Mouse (Mus musculus) frontal cortex, postnatal 25 days (tissue): Measurements from ENCODE around the gene Mcat.

Experiments used
- DNase-seq, 2 experiments: peaks; one replicate each; pipeline ENCODE4 v3.0.0; 2022; ENCODE audit warnings: low spot score in 2 of 2

Mcat gene

GRCm38 (mm10) chr15:83538855-83539254 is 24.7 kb downstream of the Mcat start:
- no peak for DNase-seq

DNA sequence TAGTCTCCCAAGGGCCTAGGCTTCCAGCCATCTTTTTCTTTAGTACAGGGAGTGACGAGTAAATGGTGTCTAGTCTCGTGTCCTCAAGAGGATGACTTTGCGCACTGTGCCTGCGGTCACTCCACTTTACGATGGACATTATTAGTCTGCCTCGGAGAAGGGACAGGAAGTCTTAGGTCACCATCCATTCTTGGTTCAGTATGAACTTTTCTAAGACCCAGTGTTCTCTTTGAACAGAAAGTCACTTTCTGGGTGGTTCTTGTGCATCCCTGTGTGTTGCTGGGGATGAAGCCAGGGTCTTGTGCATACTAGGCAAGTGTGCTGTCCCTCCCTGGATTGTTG is 27.7 kb downstream of the Mcat start:
- no peak for DNase-seq

GRCm38 (mm10) chr15:83534960-83535889 is 28.4 kb downstream of the Mcat start:
- no peak for DNase-seq

DNA sequence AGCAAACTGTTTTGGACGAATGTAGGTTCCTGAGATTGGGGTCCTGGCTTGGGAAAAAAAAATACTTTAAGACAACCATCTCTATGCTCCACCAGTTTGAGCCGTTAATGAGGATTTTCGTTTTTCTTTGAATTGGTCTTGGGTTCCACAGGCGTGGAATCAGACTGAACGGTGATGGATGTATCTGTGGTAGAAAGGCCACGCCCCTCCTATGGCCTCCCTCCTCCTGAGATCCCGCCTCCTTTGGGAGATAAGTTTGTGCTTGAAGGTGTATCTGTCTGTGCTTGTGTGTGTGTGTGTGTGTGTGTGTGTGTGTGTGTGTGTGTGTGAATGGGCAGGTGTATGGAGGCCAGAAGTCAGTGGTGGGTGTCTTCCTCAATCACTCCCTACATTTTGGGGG is 31.0 kb downstream of the Mcat start:
- no peak for DNase-seq

DNA sequence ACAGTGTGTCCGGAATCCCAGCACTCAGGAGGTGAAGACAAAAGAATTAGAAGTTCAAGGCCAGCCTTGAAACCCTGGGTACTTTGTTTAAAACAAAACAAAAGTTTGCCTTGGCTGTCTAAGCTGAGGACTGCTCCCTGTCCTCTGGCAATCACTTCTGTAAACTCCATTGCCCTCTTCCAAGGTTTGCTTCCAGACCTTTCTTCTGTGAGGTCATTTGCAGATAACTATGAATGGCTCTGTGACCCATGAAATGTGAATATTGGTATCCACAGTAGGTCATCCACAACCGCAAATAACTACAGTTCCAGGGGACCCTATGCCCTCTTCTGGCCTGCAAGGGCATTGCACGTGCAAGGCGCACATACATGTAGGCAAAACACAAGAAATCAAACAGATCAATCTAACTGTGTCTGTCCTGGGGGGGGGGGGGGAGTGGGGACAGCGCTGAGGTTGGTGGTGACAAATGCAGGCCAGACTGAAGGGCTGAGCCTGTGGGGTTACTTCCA is 31.6 kb downstream of the Mcat start:
- DNase-seq: no peak

GRCm38 (mm10) chr15:83530688-83531087 is 32.9 kb downstream of the Mcat start:
- DNase-seq: no peak

DNA sequence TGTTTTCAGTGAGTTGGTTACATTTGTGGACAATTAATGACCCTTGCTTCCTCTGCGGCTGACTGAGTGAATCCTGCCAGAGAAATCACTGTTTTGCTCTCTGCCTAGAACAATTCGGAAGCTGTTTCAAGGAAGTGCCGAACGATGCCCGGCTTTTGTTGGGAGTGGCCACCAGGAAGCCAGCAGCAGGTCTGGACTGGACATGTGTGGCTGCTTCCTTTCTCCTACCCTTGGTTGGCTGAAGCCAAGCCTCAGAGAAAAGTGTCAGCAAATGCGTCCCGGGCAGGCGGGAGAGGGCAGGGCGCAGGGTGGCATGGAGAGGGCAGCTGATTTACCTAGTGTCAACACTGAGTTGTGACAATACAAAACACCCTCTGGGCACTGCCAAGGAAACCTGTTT is 33.4 kb downstream of the Mcat start:
- no peak for DNase-seq

GRCm38 (mm10) chr15:83529765-83530164 is 33.8 kb downstream of the Mcat start:
- DNase-seq: no peak

DNA sequence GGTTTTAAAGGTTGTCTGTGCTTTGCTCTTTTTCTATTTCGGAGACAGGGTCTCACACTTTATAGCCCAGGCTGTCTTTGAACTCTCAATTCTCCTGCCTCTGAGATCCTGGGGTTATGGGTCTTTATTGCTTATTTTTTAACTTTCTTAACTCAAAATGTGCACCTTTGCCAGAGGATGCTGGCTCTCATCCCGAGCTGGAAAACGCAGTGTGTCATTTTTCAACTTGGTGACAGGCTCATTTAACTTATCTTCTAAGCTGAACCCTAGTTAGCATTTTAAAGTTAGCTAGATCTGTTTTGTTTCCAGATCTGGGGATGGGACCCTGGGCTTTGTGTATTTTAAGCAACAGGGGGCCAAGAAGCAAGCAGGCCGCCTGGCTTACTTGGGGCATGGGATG is 34.7 kb downstream of the Mcat start:
- no peak for DNase-seq

DNA sequence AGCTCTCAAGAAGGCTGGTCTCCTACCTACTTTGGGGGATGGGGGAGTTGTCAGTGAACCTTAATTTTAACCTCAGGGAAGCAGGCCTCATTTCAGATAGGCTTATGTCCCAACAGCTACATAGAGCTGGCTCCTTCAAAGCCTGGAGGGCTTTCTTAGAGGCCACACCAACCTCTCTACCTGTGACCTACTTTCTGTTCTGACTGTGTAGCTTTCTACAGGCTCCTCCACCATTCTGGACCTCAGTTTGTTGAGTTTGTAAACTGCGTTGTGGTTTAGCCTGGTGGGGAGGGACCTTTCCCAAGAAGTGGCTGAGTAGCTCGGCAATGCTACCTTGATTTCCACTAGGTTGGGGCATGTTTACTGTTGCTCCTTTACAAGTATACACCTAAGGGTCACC is 35.8 kb downstream of the Mcat start:
- no peak for DNase-seq

DNA sequence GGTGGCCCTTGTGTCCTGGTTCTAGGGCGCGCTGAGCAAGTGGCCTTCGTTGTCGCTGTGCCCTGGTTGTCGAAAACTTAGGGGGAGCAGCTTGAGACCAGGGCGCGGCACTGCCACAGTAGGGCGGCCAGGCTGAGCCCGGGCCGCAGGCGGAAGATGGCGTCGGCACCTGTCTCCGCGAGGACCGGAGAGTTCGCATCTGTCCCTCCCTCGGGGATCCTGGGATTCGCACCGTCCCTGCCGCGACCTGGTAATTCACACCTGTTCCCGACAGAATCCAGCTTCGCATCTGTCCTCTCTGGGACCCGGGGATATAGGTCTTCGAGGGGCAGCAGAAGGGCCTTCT is 36.5 kb downstream of the Mcat start:
- no peak for DNase-seq

GRCm38 (mm10) chr15:83526424-83527091 is 37.0 kb downstream of the Mcat start, which contains the start of gene Bik:
Gene Bik (plus strand): TSS chr15:83526862.
- DNase-seq: no peak

DNA sequence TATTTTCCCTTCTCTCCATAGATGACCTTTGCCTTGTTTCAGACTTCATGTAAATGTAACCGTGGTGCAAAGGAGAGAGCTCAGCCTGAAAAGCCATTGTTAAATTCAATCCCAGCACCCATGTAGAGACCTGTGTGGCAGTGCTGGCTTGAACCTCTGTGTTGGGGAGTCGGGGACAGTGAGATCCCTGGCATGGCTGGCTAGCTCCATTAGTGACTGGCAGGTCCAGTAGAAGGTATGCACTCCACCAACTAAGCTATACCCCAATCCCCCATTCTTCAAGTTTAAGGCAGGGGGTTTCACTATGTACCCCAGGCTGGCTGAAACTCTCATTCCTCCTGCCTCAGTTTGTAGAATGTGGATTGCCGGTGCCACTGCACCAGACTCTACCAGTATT is 39.3 kb downstream of the Mcat start:
- DNase-seq: no peak

DNA sequence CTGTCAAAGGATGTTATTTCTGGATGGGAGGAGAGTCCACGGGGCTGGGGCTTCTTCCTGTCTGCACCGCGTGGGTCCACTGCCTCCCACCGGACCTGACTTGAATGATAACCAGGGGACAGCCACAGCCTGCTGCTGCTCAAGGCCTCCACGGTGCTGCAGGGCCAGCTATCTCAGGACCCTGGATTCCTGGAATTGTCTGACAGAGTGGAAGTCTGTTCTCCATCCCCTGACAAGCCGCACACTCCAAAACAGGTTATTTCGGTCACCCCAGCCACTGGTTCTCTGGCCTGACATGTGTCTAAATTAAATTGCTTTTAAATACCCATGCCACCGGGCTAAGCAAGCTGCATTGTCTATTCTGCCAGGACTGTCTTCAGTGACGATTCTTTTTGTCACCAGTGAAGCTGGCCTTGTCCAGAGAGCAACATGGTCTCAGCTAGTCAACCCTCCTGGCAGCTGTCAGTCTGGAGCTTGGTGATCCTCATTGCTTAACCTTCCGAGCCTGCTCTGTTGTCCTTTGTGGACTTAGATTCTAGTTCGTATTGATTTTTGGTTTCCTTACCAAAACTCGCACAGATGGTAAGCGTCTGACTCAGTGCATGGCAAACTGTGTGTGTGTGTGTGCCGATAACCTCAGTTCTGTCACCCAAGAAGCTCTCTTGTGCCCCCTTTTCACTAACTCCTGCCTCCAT is 39.8 kb downstream of the Mcat start:
- no peak for DNase-seq

DNA sequence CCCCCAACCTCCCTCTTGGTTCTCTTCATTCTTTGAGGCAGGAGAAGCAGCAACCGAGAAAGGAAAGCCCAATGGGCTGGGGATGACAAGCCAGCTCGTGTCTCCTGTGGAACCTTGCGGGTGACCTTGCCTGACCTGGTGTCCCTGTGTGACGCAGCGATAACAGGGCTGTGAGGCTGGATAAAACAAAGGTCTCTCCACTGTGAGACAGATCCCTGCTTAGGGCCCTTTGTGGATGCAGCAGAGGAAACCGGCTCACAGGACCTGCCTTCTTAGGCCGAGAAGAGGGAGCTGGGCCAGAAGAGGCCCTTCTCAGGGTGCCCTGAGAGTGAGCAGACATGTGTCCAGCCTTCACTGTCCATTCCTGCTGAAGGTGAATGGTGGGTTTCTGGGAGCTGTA is 40.4 kb downstream of the Mcat start:
- no peak for DNase-seq

- no peak for DNase-seq
Measured at GRCm38 (mm10) chr15:83520861-83521382, 42.7 kb downstream of the Mcat start.

DNA sequence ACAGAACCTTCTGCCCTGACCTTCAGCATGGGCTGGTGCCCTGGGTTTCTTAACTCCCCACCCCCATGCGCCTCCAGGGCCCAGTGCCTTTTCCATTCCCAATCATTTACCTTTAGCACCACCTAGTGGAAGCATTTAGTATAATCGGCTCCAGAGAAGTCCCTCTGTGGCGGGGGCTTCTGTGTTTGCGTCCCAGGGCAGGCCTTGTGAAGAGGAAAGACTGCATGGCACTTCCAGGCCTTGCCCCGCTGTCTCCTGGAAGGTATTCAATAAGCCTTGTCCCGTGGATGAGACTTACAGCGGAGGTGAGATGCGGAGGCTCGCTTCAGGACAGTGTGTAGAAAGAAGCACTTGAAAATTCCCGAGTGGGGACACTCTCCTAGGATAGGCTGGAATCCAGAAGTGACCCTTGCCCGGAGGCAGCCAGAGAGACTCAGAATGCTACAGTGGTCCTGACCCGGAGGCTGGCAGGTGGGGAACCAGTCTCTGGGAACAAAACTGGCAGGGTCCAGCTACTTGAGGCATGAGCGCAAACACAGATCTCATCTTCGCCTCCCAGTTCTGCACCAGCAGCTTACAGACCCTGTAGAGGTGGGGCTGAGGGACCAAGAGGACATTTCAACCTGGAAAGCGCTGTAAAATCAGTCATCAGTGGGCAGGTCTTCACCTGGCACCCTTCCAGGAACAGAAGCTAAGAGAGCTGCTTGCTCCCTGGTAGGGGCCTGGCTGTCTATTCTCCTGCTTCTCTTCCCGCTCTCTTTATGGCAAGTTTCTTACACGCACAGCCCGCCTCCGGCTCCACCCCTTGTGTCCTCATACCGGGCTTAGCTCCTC is 45.2 kb downstream of the Mcat start:
- peak; percentile 39 to 46 for DNase-seq

DNA sequence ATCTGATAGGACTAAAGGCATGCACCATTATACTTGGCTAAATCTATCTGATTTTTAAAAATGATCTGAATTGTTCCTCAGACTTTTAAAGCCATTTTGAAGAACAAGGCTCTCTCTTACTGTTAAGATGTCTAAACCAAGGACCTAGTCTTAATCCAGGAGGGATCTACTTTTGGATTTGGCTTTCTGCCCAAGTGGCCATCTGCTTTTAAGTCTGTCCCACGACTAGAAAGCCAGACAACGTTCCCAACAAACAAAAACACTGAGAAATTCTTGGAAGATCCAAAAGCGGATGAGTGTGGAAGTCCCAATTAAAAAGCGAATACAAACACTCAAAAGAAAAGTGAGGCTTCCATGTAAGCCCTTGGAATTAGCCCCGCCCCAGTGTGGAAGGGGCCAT is 48.6 kb downstream of the Mcat start:
- no peak for DNase-seq

DNA sequence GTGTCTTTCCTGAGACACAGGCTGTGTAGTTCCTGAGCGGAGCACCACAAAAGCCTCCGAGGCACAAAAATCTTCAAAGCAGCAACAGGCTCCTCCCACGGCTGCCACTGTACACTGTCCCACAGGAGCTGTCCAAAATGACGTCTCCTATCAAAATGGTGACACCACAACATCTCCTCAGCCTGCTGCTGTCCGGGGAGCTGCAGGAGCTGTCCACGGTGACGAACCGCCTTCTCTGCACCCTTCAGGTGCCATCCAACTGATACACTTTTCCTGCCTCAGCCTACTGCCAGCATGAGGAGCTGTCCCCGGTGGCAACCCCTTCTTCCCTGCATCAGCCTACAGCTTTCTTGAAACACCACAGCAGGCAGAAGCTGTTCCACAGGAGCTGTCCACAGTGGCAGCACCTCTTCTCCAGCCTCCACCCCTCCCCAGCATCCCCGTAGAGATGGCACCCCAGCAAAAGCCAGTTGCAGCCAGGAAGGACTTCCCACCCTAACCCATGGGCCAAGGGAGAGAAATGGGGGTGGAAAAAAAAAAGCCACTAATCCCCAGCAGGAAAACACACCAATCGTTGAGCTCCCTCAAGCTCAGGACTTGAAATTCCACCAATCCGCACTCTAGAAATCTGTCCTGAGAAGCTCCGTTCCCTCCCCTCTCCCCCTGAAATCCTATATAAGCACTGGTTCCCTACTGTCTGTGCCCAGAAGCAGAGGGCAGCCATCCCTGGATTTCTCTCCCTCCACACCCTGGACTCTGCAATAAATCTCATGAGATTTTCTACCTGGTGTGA is 50.9 kb downstream of the Mcat start:
- DNase-seq: no peak

DNA sequence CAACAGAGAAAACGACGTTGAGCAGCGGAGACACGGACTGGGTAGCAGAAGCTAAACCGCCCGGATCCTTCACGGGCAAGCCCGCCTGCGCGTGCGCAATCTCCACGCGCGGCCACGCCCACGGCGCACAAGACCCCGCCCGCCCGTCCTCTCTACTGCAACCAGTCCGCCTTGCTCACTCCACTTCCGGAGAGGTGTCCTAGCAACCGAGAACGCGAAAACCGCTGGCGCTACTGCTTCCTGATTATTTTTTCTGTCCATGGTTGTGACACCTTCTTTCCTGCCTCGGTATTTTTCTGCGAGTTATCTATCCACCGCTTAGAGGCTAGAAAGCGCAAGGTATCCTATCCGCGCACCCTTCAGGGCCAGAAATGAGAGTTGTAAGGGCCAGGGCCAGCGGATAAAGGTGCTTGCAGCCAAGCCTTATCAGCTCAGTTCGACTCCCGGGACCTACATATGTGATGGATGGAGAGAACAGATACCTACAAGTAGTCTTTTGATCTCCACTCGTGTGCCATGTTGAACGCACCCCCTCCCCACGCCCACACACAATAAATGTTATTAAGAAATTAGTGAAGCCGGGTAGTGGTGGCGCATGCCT is 52.7 kb downstream of the Mcat start, which contains the start of gene Ttll1:
TSS of gene Ttll1 (minus strand) at position 89 of the 601 bp plus-strand sequence.
- peak; percentile 88 to 89 for DNase-seq
